Comparison of ENCODE assay signal across 8 mouse cellular contexts in the genomic region with DNA sequence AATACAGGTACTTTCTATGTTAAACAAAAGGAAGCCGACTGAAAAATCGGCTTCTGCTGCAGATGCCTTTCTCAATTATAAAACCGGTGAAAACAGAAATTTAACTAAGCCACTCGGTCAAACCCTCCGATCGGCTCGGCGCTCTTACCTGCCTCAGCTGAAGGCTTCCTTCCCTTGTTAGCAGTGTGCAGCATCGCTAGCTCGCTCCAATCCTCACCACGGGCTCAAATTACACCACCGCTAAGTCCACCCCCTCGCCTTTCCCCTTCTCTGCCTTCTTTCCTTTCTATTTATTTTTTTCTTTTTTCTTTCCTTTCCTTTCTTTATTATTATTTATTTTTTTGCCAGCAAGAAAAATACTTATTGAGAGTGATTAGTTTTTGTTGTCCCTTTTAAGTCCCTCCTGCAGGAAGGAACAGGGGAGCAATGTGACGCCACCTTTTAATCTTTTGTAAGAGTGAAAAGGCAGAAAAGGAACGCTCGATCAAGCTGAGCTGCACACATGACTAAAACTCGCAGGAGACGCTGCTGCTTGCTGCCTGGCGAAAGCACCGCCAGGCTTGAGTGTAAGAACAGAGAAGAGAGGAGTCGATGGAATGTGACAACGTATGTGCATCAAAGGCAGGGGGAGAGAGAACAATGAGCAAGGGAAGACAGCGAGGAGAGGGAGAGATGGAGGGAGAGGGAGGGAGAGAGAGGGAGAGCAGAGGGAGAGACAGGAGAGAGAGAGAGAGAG.
A peak's percentile ranks its signal among the peaks of the same experiment; 100 is the strongest.
DNase-seq lines count a peak whose midpoint lies in the region; ATAC-seq and TF ChIP-seq lines count a peak whose summit lies in the region.

No protein-coding gene starts in this region.

- no peak overlapping the region for H3K9ac ChIP-seq in ES-E14 (ENCODE audit: insufficient read depth, low read depth, low read length, poor library complexity, severe bottlenecking)
- peak overlapping the region; percentile 63 for H3K9ac ChIP-seq in embryonic facial prominence, embryonic 14.5 days (ENCODE audit: low read depth, low read length)
- peak overlapping the region; percentile 70 for H3K9ac ChIP-seq in hindbrain, embryonic 16.5 days (ENCODE audit: low read depth, low read length)

- no peak overlapping the region for H3K27ac ChIP-seq in ES-E14 (ENCODE audit: insufficient read depth, low read depth, low read length, poor library complexity, severe bottlenecking)
- H3K27ac ChIP-seq in embryonic facial prominence, embryonic 14.5 days (replicated peaks; ENCODE audit: low read depth, low read length): peak overlapping the region; percentile 66
- peak overlapping the region; percentile 93 for H3K27ac ChIP-seq in hindbrain, embryonic 16.5 days (ENCODE audit: low read depth, low read length)

- H3K4me3 ChIP-seq in ES-E14 (ENCODE audit: insufficient read depth in 1 of 2, low read depth in 1 of 2, low read length in 2 of 2, poor library complexity in 1 of 2, severe bottlenecking in 1 of 2): peak overlapping the region in 1 of 2 experiments; percentile 16; a peak in 1 of 4 replicates
- H3K4me3 ChIP-seq in embryonic facial prominence, embryonic 14.5 days (ENCODE audit: low read depth, low read length): peak overlapping the region; percentile 45
- H3K4me3 ChIP-seq in hindbrain, embryonic 16.5 days (ENCODE audit: low read length): peak overlapping the region; percentile 54

- WGBS in embryonic facial prominence, embryonic 14.5 days: under 1% methylated on average over 23 of the region's 23 CpGs
- WGBS in hindbrain, embryonic 16.5 days: under 1% methylated on average over 23 of the region's 23 CpGs

- H3K27me3 ChIP-seq in embryonic facial prominence, embryonic 14.5 days (replicated peaks; ENCODE audit: control insufficient read depth, insufficient read depth, low read length): 0 out of 2 replicates have a peak, but pooled peaks cover 2% of the 10 kb centered on the region
- no peaks in the 10 kb centered on the region for H3K27me3 ChIP-seq in hindbrain, embryonic 16.5 days (replicated peaks; ENCODE audit: control insufficient read depth, insufficient read depth, low read length)

- H3K4me1 ChIP-seq in ES-E14 (ENCODE audit: control insufficient read depth in 2 of 2, insufficient read depth in 2 of 2, low read length in 2 of 2, poor library complexity in 1 of 2): no peaks in the 10 kb centered on the region
- no peaks in the 10 kb centered on the region for H3K4me1 ChIP-seq in embryonic facial prominence, embryonic 14.5 days (ENCODE audit: control insufficient read depth, insufficient read depth, low read length)
- H3K4me1 ChIP-seq in hindbrain, embryonic 16.5 days (ENCODE audit: control insufficient read depth, insufficient read depth, low read depth, low read length): peaks cover 9% of the 10 kb centered on the region

- ATAC-seq in embryonic facial prominence, embryonic 14.5 days (ENCODE audit: low read depth): peak; percentile 94
- peak; percentile 91 for ATAC-seq in hindbrain, embryonic 16.5 days

- H3K4me2 ChIP-seq in embryonic facial prominence, embryonic 14.5 days (ENCODE audit: low read depth, low read length): peak overlapping the region; percentile 72
- H3K4me2 ChIP-seq in hindbrain, embryonic 16.5 days (ENCODE audit: low read length): peak overlapping the region; percentile 64

- no peaks in the 10 kb centered on the region for H3K36me3 ChIP-seq in ES-E14 (ENCODE audit: control insufficient read depth, insufficient read depth, low read length, poor library complexity, severe bottlenecking)
- H3K36me3 ChIP-seq in embryonic facial prominence, embryonic 14.5 days (ENCODE audit: control insufficient read depth, insufficient read depth, low read length): no peaks in the 10 kb centered on the region
- H3K36me3 ChIP-seq in hindbrain, embryonic 16.5 days (ENCODE audit: control insufficient read depth, insufficient read depth, low read length): no peaks in the 10 kb centered on the region

- intact Hi-C loops in left cerebral cortex, postnatal 14 days (cut with DNase I): loop anchor here (5.0 to 10.0 kb wide), 4 partner anchors 193 to 555 kb away; no protein-coding TSS in a partner anchor

- peak; percentile 13 for DNase-seq in ES-E14 (ENCODE audit: low read depth, low spot score)
- peak; percentile 28 to 39 for DNase-seq in adrenal gland, postnatal 36 days
- peak; percentile 90 for DNase-seq in embryonic facial prominence, embryonic 14.5 days (ENCODE audit: low spot score)
- peak; percentile 59 to 76 for DNase-seq in left cerebral cortex, postnatal 14 days (ENCODE audit: low spot score in 2 of 2)
- peak; percentile 70 for DNase-seq in neural tube, embryonic 10.5 days (ENCODE audit: extremely low spot score, low spot score)
- DNase-seq in thymus, postnatal 36 days: no peak
- DNase-seq in lung, postnatal 14 days: no peak

- in situ Hi-C loops in ES-E14 (cut with MboI; ENCODE audit: low sequenced_read_pairs in 2 of 2, unreplicated experiment in 2 of 2): no loop called here

- no peaks in the 10 kb centered on the region for H3K9me3 ChIP-seq in ES-E14 (ENCODE audit: control insufficient read depth, insufficient read depth, low read depth, low read length)
- H3K9me3 ChIP-seq in embryonic facial prominence, embryonic 14.5 days (ENCODE audit: control insufficient read depth, low read length): no peaks in the 10 kb centered on the region
- H3K9me3 ChIP-seq in hindbrain, embryonic 16.5 days (ENCODE audit: control insufficient read depth, low read length): no peaks in the 10 kb centered on the region

TF ChIP-seq in ES-E14, 5 proteins besides CTCF, POLR2A, EP300 and RAD21:
- TF ChIP-seq HCFC1 (IDR thresholded peaks at IDR 0.05; ENCODE audit: borderline replicate concordance, insufficient read depth, low read length) (no peak), CHD2 (IDR thresholded peaks at IDR 0.05; ENCODE audit: low read depth, low read length) (no peak), MAFK (IDR thresholded peaks at IDR 0.05; ENCODE audit: insufficient read depth, low read depth, low read length) (no peak), ZC3H11A (IDR thresholded peaks at IDR 0.05; ENCODE audit: borderline replicate concordance, low read depth, low read length) (no peak), ZNF384 (IDR thresholded peaks at IDR 0.05; ENCODE audit: low read depth, low read length) (no peak)

Comparison
In these comparisons a context has a peak if more than half of its experiments do, and no peak if none do; other contexts are left out.
1. DNase-seq: peak in ES-E14 (single experiment), adrenal gland, postnatal 36 days (2 of 2), embryonic facial prominence, embryonic 14.5 days (single experiment), left cerebral cortex, postnatal 14 days (2 of 2) and neural tube, embryonic 10.5 days (single experiment); none in thymus, postnatal 36 days (0 of 2) and lung, postnatal 14 days (single experiment).